Mouse (Mus musculus) lung, adult 2 months (tissue): Measurements from ENCODE around the gene Utrn. TPM values are rescaled to one million over a fixed set of nuclear protein-coding genes. Genes with fewer than 3 reads are reported as not detected.
A peak's percentile ranks its signal among the peaks of the same experiment; 100 is the strongest.

Experiments used
- DNase-seq: peaks from one replicate; pipeline ENCODE4 v3.0.0; 2022
- H3K4me1 ChIP-seq: fragments of 200-500 bp; 2 replicates; pipeline ENCODE4 v1.6.1; 2011; ENCODE audit warnings: low read length; ENCODE audit not compliant: control insufficient read depth, insufficient read depth
- H3K4me3 ChIP-seq: fragments of 200-500 bp; replicated peaks from 2 replicates; pipeline ENCODE3; 2011; ENCODE audit warnings: low read depth, mild to moderate bottlenecking, control low read depth, low read length; ENCODE audit errors: extremely low read depth
- CTCF ChIP-seq: fragments of 200-500 bp; IDR thresholded peaks from 2 replicates; pipeline ENCODE4 v1.5.1; 2011; ENCODE audit warnings: mild to moderate bottlenecking, low read length, control low read depth; ENCODE audit not compliant: insufficient read depth
- POLR2A ChIP-seq: fragments of 200-500 bp; IDR thresholded peaks from 2 replicates; pipeline ENCODE4 v1.6.1; 2011; ENCODE audit warnings: low read depth, mild to moderate bottlenecking, control low read depth, low read length, borderline replicate concordance; ENCODE audit errors: extremely low read depth
- WGBS: fragments of 180-500 bp; shearing (Covaris S2); methylation state at CpG from one replicate; pipeline ENCODE4 v1.1.7; 2018; 5-methylcytosine and 5-hydroxymethylcytosine counted together
- polyA plus RNA-seq: library from polyadenylated mRNA; depleted of rRNA; stranded (reverse); fragments of >200 nt; gene quantifications from 2 replicates; pipeline ENCODE4 v1.2.3, GENCODE M21; 2012

Utrn gene
- polyA plus RNA-seq, 1 experiment, result 59.1 TPM

- TF ChIP-seq CTCF (no peak), POLR2A (no peak)
- DNase-seq, result no peak
- H3K4me1 ChIP-seq, result no peaks in the 10 kb centered on the region
- no peak overlapping the region for H3K4me3 ChIP-seq
- WGBS, result 79% methylated on average over 8 of the region's 8 CpGs
These were observed 371.6 kb downstream of the Utrn start for GRCm38 (mm10) chr10:12497555-12497954.

DNA sequence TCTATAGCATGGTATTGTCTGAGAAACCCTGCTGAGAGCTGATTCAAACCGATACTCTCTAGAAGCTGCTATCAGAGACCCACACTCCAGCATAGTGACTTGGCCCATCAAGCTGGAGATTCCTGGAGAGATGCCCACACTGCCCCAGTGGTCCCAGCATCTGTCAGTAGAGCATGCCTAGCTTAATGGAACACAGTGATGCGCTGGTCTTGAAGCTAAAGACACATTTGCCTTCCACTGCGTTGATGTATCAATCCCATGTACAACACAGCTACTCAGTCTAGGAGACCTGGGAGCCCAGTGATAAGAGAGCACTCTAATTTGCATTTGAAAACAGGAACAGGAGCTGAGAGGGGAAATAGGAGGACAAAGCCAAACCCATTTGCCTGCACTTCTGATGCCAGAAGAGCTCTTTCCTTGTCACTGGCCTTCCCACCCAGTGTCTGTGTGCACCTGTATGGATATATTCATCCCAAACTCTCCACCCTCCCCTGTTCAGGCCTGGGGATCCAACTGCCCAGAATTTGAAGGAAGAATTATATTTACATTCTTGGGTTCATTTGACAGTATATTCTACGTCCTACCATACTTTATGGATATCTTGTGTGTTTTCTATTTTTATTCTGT lies 379.5 kb downstream of the Utrn start:
- H3K4me3 ChIP-seq, result no peak overlapping the region
- no peak for DNase-seq
- TF ChIP-seq CTCF (no peak), POLR2A (no peak)
- H3K4me1 ChIP-seq, result no peaks in the 10 kb centered on the region; the same call in 1 of the 2 replicates
- WGBS, result 80% methylated on average over 4 of the region's 4 CpGs

GRCm38 (mm10) chr10:12488518-12488917 lies 380.6 kb downstream of the Utrn start:
- WGBS, result 65% methylated on average over 3 of the region's 3 CpGs
- no peak for TF ChIP-seq POLR2A
- TF ChIP-seq CTCF, result no peak
- Histone ChIP-seq H3K4me1 (no peaks in the 10 kb centered on the region; the same call in 1 of the 2 replicates), H3K4me3 (no peak overlapping the region)
- no peak for DNase-seq

DNA sequence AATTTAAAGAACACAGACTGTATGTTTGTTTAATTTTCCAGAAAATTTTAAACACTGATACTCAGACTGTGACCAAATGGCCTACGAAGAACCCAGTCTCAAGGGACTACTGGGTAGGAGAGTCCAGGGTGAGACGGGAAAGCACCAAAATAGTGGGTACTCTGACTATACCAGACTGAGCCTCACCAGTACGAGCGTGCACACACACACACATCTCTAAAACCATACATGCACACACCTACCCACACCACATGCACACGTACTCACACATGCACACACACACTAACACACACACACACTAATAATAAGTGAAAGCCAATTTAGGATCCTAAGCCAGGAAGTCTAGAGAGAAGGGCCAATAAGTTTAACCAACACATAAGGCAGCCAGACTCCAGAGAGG lies 381.0 kb downstream of the Utrn start:
- TF ChIP-seq POLR2A (no peak), CTCF (no peak)
- 83% methylated on average over 5 of the region's 5 CpGs for WGBS
- no peak overlapping the region for H3K4me3 ChIP-seq
- DNase-seq, result no peak
- no peaks in the 10 kb centered on the region; the same call in 1 of the 2 replicates for H3K4me1 ChIP-seq

DNA sequence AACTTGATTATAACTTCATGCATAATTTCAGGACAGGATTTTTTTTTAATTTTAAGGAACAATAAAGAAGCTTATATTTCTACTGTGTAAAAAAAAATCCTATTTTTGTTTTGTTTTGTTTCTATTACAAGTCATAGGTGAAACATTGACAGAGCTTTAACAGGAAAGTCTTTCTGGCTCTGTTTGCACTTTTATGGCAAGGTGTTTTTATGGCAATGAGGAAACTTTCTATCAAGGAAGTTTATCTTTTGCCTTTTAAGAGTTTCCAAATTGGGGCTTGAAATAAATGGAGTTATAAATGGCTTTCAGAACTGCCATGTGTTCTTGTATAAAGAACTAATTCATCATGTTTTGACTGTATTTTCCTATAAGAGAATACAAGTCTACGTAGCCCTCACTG lies 385.7 kb downstream of the Utrn start:
- no peak for DNase-seq
- no peak for TF ChIP-seq POLR2A
- no peak for TF ChIP-seq CTCF
- Histone ChIP-seq H3K4me1 (no peaks in the 10 kb centered on the region; the same call in 1 of the 2 replicates), H3K4me3 (no peak overlapping the region)
- WGBS, result 61% methylated on average over 1 of the region's 1 CpGs

GRCm38 (mm10) chr10:12482975-12483374 lies 386.2 kb downstream of the Utrn start:
- no peak overlapping the region for H3K4me3 ChIP-seq
- H3K4me1 ChIP-seq, result no peaks in the 10 kb centered on the region
- WGBS, result 91% methylated on average over 3 of the region's 3 CpGs
- no peak for TF ChIP-seq CTCF
- no peak for TF ChIP-seq POLR2A
- DNase-seq, result no peak

- H3K4me3 ChIP-seq, result no peak overlapping the region
- peaks cover 6% of the 10 kb centered on the region for H3K4me1 ChIP-seq
- WGBS, result 79% methylated on average over 14 of the region's 14 CpGs
- no peak for TF ChIP-seq POLR2A
- TF ChIP-seq CTCF, result no peak
- no peak for DNase-seq
These were observed 394.1 kb downstream of the Utrn start for GRCm38 (mm10) chr10:12474850-12475621.

DNA sequence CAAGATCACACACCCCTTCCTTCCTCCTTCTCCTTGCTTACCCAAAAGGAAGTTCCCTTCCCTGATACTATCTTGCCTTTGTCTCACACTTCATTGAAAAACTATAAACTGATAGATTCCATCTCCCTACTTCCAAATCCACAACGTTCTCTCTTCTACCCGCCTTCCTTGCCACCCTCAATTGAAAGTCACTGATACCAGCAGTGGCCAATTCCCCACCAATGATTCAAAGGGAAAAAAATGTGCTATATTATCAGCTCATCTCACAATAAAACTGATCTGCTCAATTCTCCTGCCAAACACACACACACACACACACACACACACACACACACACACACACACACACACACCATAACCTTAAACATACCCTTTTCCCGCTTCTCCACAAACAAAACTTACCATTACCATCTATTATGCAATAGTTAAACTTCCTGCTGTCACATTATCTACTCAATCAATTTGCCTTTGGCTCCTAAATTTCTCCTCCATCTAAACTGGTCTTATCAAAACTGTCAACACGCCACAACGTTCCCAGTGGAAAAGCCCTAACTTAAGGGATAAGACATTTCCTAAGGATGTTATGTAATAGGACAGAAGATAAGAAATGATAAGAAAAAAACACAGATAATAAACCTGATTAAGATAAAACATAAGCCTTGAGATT lies 399.6 kb downstream of the Utrn start:
- Histone ChIP-seq H3K4me1 (peaks cover 6% of the 10 kb centered on the region), H3K4me3 (no peak overlapping the region)
- 33% methylated on average over 5 of the region's 5 CpGs for WGBS
- TF ChIP-seq POLR2A, result no peak
- TF ChIP-seq CTCF, result no peak
- DNase-seq, result no peak

DNA sequence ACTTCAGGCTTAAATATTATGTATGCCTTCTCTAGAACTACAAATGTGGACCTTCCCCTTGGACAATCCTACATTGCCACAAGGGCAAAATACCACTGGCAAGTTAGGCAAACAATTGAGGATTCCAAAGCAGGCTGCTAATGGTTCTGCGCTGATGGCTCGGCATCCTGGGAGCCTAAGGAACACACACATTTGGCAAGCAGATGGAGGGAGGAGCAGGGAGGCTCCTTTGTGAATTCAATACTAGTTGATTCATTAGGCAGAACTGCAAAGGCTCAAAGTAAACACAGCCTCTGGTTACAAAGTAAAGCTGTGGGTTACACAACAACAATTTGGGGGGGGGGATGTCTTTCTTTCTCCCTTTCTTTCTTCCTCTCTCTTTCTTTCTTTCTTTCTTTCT lies 401.6 kb downstream of the Utrn start:
- no peak for TF ChIP-seq POLR2A
- TF ChIP-seq CTCF, result no peak
- peak; percentile 14 for DNase-seq
- WGBS, result 33% methylated on average over 2 of the region's 2 CpGs
- Histone ChIP-seq H3K4me3 (no peak overlapping the region), H3K4me1 (peaks cover 6% of the 10 kb centered on the region)

GRCm38 (mm10) chr10:12460945-12461344 lies 408.2 kb downstream of the Utrn start:
- TF ChIP-seq CTCF, result no peak
- no peak for TF ChIP-seq POLR2A
- Histone ChIP-seq H3K4me3 (no peak overlapping the region), H3K4me1 (no peaks in the 10 kb centered on the region)
- DNase-seq, result no peak
